Mouse (Mus musculus) hindbrain, postnatal 0 days (tissue): ENCODE data around the gene Prx. TPM values are rescaled to one million over a fixed set of nuclear protein-coding genes. Genes with fewer than 3 reads are reported as not detected.

Source experiments
- ATAC-seq: fragments of 200-750 bp; cut with Nextera tagmentation; 2 replicates; pipeline ENCODE4 v1.8.0; 2017; ENCODE audit warnings: mild to moderate bottlenecking, moderate TSS enrichment, moderate library complexity
- DNase-seq: peaks from one replicate; pipeline ENCODE4 v3.0.0-alpha.2; 2015; ENCODE audit warnings: low spot score
- H3K27ac ChIP-seq: fragments of 300-500 bp; sonication (generic); 2 replicates; pipeline ENCODE4 v1.5.1; 2014; ENCODE audit warnings: mild to moderate bottlenecking
- H3K27me3 ChIP-seq: fragments of 300-500 bp; sonication (generic); 2 replicates; pipeline ENCODE4 v1.6.1; 2014; ENCODE audit warnings: low read length, mixed read lengths; ENCODE audit not compliant: insufficient read depth
- H3K36me3 ChIP-seq: fragments of 300-500 bp; sonication (generic); 2 replicates; pipeline ENCODE4 v1.6.1; 2014; ENCODE audit warnings: low read length, mixed read lengths; ENCODE audit not compliant: insufficient read depth
- H3K4me1 ChIP-seq: fragments of 300-500 bp; sonication (generic); 2 replicates; pipeline ENCODE4 v1.6.1; 2014; ENCODE audit warnings: antibody characterized with exemption, low read length, mixed read lengths; ENCODE audit not compliant: insufficient read depth
- H3K4me2 ChIP-seq: fragments of 300-500 bp; sonication (generic); 2 replicates; pipeline ENCODE4 v1.6.1; 2014; ENCODE audit warnings: low read depth, mild to moderate bottlenecking, low read length, moderate library complexity, mixed read lengths
- H3K4me3 ChIP-seq: fragments of 300-500 bp; sonication (generic); 2 replicates; pipeline ENCODE4 v1.5.1; 2014; ENCODE audit warnings: low read length
- H3K9ac ChIP-seq: fragments of 300-500 bp; sonication (generic); replicated peaks from 2 replicates; pipeline ENCODE4 v1.6.1; 2014; ENCODE audit warnings: mild to moderate bottlenecking, low read length, moderate library complexity, mixed read lengths
- H3K9me3 ChIP-seq: fragments of 300-500 bp; sonication (generic); 2 replicates; pipeline ENCODE4 v1.6.1; 2016; ENCODE audit warnings: low read length, mixed read lengths
- CTCF ChIP-seq: IDR thresholded peaks from 2 replicates; pipeline ENCODE4 v1.5.1; 2016; ENCODE audit warnings: antibody characterized with exemption, control low read depth, low read depth
- WGBS: fragments of 180-500 bp; shearing (Covaris S2); extraction: QIAGEN DNeasy Blood & Tissue Kit; methylation state at CpG from one replicate; pipeline ENCODE4 v1.1.7; 2014; 5-methylcytosine and 5-hydroxymethylcytosine counted together
- polyA plus RNA-seq: library from polyadenylated mRNA; unstranded; fragments of >200 nt; fragmentation: Nextera tagmentation; extraction: Ambion mirVana; gene quantifications from 2 replicates; pipeline ENCODE4 v1.2.1, GENCODE M21; 2015
- total RNA-seq: library from RNA; depleted of rRNA; stranded (reverse); fragments of >200 nt; gene quantifications from 2 replicates; pipeline ENCODE4 v1.2.3, GENCODE M21; 2014

Gene Prx
- total and polyA plus RNA-seq, 2 experiments from 2014 or later: 2.1 TPM

- H3K4me3 ChIP-seq: no peak overlapping the region
- H3K9ac ChIP-seq: no peak overlapping the region
- DNase-seq (no peak), ATAC-seq (no peak)
- no peak overlapping the region for H3K27ac ChIP-seq
- TF ChIP-seq CTCF: no peak
- H3K36me3 ChIP-seq: peaks cover 37% of the 10 kb centered on the region
- no peak overlapping the region for H3K4me2 ChIP-seq
- no peaks in the 10 kb centered on the region for H3K27me3 ChIP-seq
- no peaks in the 10 kb centered on the region for H3K9me3 ChIP-seq
- 89% methylated on average over 2 of the region's 2 CpGs for WGBS
- peaks cover 7% of the 10 kb centered on the region; the same call in 1 of the 2 replicates for H3K4me1 ChIP-seq
Measured at GRCm38 (mm10) chr7:27540521-27540920, 41.4 kb downstream of the Prx start.

DNA sequence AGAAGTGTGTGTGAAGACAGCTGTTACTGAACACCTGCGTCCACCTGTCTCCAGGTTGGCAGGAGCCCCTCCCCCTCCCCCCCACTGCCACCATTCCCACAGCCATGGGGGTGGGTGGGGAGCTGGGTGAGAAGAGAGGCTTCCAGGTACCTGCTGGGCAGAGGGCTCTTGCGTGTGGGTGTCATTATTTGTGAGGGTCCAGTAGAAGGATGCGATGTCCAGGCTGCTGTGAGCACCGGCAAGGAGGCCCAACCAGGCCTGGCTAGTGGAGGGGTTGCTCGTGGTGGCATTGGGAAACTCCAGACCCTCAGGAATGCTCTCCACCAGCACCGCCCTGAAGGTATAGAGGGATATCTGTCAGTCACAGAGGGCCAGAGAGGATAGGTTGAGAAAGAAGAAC, 41.8 kb downstream of the Prx start:
- Histone ChIP-seq H3K27ac (no peak overlapping the region), H3K4me1 (peaks cover 7% of the 10 kb centered on the region; the same call in 1 of the 2 replicates), H3K36me3 (peaks cover 33% of the 10 kb centered on the region), H3K4me3 (0 out of 2 replicates have a peak overlapping the region, but pooled peaks have one; percentile 57), H3K9ac (no peak overlapping the region), H3K27me3 (no peaks in the 10 kb centered on the region), H3K9me3 (no peaks in the 10 kb centered on the region), H3K4me2 (peak overlapping the region; percentile 85)
- DNase-seq: no peak
- TF ChIP-seq CTCF: no peak
- 0 out of 2 replicates have a peak, but pooled peaks have one; percentile 17 for ATAC-seq
- WGBS: 89% methylated on average over 6 of the region's 6 CpGs

DNA sequence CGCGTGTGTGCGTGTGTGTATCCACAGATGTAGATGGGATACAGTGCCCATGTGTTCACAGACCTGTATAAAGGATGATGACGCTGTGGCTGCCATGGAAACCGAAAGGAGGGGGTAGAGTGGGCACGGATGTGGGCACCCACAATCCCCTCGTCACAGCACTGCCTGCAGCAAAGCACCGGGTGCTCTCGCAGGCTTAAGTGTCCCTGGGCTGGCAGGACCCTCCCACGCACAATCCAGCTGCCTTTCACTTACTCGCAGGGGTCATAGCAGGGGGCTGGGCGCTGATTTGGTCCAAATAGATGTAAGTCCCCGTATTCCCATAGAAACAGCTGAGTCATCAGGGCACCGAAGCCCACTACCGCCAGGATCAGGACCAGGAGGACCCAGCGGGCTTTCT, 42.3 kb downstream of the Prx start:
- TF ChIP-seq CTCF: no peak
- 62% methylated on average over 16 of the region's 16 CpGs for WGBS

GRCm38 (mm10) chr7:27541922-27542321, 42.8 kb downstream of the Prx start:
- WGBS: 48% methylated on average over 5 of the region's 5 CpGs
- peak overlapping the region; percentile 57 for H3K4me3 ChIP-seq
- H3K9me3 ChIP-seq: no peaks in the 10 kb centered on the region
- peaks cover 7% of the 10 kb centered on the region; the same call in 1 of the 2 replicates for H3K4me1 ChIP-seq
- no peak for TF ChIP-seq CTCF
- no peak for DNase-seq
- no peak overlapping the region for H3K27ac ChIP-seq
- H3K36me3 ChIP-seq: peaks cover 23% of the 10 kb centered on the region; the same call in 1 of the 2 replicates
- H3K4me2 ChIP-seq: peak overlapping the region; percentile 85
- ATAC-seq: no peak
- no peaks in the 10 kb centered on the region for H3K27me3 ChIP-seq
- H3K9ac ChIP-seq: peak overlapping the region; percentile 46

More for the DNA sequence above, 42.3 kb downstream of the Prx start:
- Histone ChIP-seq H3K36me3 (peaks cover 28% of the 10 kb centered on the region), H3K9ac (peak overlapping the region; percentile 46; the same call in 1 of the 2 replicates), H3K27ac (no peak overlapping the region), H3K4me1 (peaks cover 7% of the 10 kb centered on the region; the same call in 1 of the 2 replicates), H3K27me3 (no peaks in the 10 kb centered on the region), H3K9me3 (no peaks in the 10 kb centered on the region), H3K4me2 (peak overlapping the region; percentile 85), H3K4me3 (peak overlapping the region; percentile 57)
- ATAC-seq: peak; percentile 64; the same call in 1 of the 2 replicates
- DNase-seq: peak; percentile 65

DNA sequence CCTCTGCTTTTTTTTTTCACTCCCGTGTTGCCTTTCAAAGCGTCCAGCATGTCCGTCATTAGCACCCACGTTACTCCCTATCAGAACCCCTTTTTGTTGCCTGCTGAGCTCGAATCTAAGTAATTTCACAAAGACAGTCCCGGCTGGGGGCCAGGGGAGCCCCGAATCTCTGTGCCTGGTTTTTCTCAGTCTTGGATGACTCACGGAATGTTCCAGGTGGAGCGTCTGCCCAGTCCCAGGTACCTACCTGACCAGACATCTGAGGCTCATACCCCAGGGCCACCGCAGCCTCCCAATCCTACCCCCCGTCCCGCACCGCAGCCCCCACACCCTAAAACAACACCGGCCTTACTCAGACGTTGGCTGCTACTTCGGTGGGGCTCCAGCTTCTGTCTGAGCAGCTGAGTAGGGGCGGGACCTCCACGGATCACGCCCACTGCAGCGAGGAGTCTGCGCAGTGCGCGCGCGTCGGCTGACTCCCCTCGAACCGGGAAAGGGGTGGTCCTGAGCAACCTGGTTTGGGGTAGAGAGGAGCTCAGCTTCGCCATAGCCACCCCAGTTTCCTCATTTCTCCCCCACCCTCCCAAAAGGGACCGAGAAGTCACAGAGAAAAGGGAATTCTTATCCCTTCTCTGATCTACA, 43.4 kb downstream of the Prx start:
- peak overlapping the region; percentile 58; the same call in 1 of the 2 replicates for H3K27ac ChIP-seq
- ATAC-seq (peak; percentile 94), DNase-seq (peak; percentile 94)
- H3K36me3 ChIP-seq: peaks cover 17% of the 10 kb centered on the region; the same call in 1 of the 2 replicates
- H3K27me3 ChIP-seq: no peaks in the 10 kb centered on the region
- H3K4me3 ChIP-seq: peak overlapping the region; percentile 57
- TF ChIP-seq CTCF: no peak
- H3K4me2 ChIP-seq: peak overlapping the region; percentile 85
- H3K9me3 ChIP-seq: no peaks in the 10 kb centered on the region
- H3K4me1 ChIP-seq: peaks cover 7% of the 10 kb centered on the region; the same call in 1 of the 2 replicates
- WGBS: under 1% methylated on average over 30 of the region's 30 CpGs
- peak overlapping the region; percentile 46 for H3K9ac ChIP-seq

- WGBS: 42% methylated on average over 6 of the region's 6 CpGs
- Histone ChIP-seq H3K4me1 (peaks cover 7% of the 10 kb centered on the region; the same call in 1 of the 2 replicates), H3K27ac (no peak overlapping the region), H3K4me3 (peak overlapping the region; percentile 57), H3K9ac (peak overlapping the region; percentile 46), H3K36me3 (peaks cover 13% of the 10 kb centered on the region; the same call in 1 of the 2 replicates), H3K27me3 (no peaks in the 10 kb centered on the region), H3K9me3 (no peaks in the 10 kb centered on the region), H3K4me2 (peak overlapping the region; percentile 85)
- DNase-seq (no peak), ATAC-seq (no peak)
- no peak for TF ChIP-seq CTCF
Measured at GRCm38 (mm10) chr7:27543065-27543464, 43.9 kb downstream of the Prx start.

DNA sequence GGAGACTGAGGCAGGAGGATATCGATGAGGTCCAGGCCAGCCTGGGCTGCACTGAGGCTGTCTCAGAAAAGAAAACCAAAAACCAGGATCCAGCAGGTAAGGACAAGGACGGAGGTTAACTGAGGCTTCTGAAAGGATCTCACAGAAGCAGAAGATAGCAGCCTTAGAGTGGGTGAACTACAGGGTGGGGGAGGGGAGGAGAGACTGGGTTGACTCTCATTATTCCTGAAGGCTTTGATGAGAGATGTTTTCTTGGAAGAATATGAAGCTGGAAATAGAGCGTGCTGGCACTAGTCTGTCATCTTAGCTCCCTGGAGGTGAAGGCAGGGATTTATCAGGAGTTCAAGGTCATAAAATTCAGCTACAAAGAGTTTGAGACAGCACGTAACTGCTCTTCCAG, 44.7 kb downstream of the Prx start:
- H3K4me3 ChIP-seq: no peak overlapping the region
- TF ChIP-seq CTCF: no peak
- H3K36me3 ChIP-seq: 0 out of 2 replicates have a peak, but pooled peaks cover 8% of the 10 kb centered on the region
- H3K27me3 ChIP-seq: no peaks in the 10 kb centered on the region
- H3K4me1 ChIP-seq: peaks cover 7% of the 10 kb centered on the region; the same call in 1 of the 2 replicates
- no peak for DNase-seq
- 87% methylated on average over 4 of the region's 4 CpGs for WGBS
- H3K27ac ChIP-seq: no peak overlapping the region
- H3K9ac ChIP-seq: no peak overlapping the region
- no peaks in the 10 kb centered on the region for H3K9me3 ChIP-seq
- no peak for ATAC-seq
- H3K4me2 ChIP-seq: no peak overlapping the region
